Mouse (Mus musculus) liver, postnatal 0 days (tissue): ENCODE data around the gene Rhoc.
"Not testable (repeated sequence)": the region's sequence is repeated elsewhere in the genome, so short reads cannot be mapped to it uniquely, and the experiment has no call there.

Source experiments
- CTCF ChIP-seq: sonication (generic); IDR thresholded peaks from 2 replicates; pipeline ENCODE4 v1.5.1; 2016; ENCODE audit warnings: antibody characterized with exemption, low read depth
- EP300 ChIP-seq: IDR thresholded peaks from 2 replicates; pipeline ENCODE4 v1.6.1; 2016; ENCODE audit warnings: antibody characterized with exemption, low read depth, mild to moderate bottlenecking

DNA sequence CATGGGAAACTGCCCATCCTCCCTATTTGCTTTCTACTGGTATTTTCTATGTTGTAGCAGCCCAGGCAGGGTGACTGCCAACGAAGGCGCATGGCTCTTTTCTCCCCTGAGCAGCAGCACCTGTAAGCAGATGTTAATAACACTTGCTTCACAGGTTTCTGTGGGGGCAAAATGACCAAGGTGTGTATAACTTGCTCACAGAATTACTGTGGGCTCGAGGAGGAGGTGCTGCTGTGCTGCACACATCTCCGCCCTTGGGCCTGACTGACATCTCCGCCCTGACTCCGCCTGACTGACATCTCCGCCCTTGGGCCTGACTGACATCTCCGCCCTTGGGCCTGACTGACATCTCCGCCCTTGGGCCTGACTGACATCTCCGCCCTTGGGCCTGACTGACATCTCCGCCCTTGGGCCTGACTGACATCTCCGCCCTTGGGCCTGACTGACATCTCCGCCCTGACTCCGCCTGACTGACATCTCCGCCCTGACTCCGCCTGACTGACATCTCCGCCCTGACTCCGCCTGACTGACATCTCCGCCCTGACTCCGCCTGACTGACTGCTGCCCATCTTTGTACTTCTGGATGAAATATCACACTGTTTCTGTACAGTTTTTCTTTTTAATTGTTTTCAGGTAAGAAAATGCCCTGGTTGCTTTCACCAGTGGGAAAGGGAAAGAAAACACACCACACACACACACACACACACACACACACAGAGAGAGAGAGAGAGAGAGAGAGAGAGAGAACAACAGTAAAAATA lies 25.9 kb upstream of the Rhoc start:
- TF ChIP-seq CTCF, EP300: not testable (repeated sequence)
